Mouse (Mus musculus) layer of hippocampus, adult 9-10 months (tissue): ENCODE results near the gene Aftph.

Source experiments
- DNase-seq: peaks from one replicate; pipeline ENCODE4 v3.0.0; 2022; ENCODE audit warnings: low spot score

The Aftph gene

DNA sequence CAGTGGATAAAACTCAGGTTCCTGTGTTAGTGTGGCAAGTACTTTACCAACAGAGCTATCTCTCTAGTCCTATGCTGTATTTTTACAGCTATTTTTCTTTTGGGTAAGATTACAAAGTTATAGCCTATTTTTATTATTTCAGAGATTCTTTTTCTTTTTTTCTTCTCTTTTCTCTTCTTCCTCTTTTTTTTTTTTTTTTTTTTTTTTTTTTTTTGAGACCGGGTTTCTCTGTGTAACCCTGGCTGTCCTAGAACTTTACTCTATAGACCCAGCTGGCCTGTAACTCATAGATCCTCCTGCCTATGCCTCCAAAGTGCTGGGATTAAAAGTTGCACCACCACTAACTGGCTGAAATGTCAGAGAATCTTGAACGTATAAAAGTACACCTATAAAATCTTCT lies 13.3 kb downstream of the Aftph start:
- DNase-seq = no peak

GRCm38 (mm10) chr11:20723572-20723971 lies 17.8 kb downstream of the Aftph start:
- DNase-seq = no peak

- no peak for DNase-seq
Observed at GRCm38 (mm10) chr11:20712068-20712671, 29.2 kb downstream of the Aftph start.

DNA sequence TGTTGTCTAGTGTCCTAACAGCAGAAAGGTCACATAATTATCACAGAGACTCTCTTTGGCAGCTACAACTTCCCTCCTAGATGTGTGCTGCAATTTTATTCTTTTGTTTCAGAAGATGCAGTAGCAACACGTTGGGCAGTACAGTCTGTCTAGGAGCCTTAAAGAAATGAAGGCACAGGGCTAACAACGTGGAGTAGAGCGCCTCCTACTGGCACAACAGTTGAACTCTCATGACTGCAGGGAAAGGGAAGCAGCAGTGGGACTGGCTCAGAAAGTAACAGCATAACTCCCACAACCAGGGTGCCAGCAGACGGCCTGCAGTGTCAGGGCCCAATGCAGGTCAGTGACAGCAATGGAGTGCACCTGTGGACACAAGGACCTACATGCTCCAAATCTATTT lies 50.4 kb downstream of the Aftph start:
- peak; percentile 25 for DNase-seq

DNA sequence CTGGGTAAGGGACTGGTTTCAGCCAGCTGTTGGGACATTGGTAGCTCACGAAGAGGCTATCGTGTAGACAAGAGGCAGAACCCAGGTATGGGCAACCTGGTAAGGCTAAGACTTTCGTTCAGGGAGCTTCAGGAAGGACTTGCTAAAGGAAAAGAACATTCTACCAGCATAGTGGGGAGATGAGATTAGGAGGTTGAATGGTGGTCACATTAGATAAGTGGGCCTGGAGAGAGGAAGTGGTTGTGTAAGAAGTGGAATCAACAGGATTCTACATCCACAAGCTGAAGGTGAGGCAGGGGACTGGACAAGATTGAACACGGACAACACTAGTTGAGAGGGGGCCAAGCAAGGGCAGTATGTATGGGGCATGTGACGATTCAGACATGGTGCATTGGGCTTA lies 59.7 kb downstream of the Aftph start:
- DNase-seq = no peak

- no peak for DNase-seq
Observed at GRCm38 (mm10) chr11:20680781-20681180, 60.6 kb downstream of the Aftph start.

DNA sequence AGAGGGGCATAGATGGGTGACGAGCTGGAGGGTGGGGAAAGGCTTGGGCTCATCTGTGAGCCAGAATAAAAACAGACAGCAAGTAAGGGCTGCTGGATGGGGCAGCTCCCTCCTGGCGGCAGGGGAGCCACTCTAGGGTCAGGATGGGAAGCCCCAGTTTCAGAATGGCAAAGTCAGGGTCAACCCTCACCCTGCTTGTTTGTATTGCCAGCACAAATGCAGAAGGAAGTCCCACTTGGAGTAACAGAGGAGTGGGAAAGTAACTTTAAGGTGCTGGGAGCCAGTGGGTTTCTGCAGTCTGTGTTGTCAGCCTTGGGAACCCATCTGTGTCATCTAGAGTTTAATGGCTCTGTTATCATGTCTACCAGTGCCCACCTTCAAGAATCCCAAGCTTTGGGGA lies 62.0 kb downstream of the Aftph start:
- no peak for DNase-seq

DNA sequence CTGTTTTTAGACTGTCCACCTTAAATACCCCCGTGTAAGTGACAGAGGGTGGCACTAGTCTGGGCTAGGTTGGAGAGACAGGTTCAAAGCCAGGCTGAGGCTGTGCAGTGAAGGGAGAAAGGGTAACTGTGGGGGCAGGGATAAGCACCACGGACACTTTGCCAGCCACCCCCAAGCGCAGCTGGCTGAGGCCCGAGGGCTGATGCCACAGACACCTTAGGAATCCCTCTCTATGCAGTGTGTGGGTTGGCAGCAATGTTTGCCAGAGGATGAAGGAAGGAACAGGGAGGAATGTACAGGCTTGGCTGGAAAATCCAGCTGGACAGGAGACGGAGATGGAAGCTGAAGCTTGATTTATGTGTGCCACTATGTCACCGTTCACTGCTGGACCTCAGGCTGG lies 68.9 kb downstream of the Aftph start:
- no peak for DNase-seq

DNA sequence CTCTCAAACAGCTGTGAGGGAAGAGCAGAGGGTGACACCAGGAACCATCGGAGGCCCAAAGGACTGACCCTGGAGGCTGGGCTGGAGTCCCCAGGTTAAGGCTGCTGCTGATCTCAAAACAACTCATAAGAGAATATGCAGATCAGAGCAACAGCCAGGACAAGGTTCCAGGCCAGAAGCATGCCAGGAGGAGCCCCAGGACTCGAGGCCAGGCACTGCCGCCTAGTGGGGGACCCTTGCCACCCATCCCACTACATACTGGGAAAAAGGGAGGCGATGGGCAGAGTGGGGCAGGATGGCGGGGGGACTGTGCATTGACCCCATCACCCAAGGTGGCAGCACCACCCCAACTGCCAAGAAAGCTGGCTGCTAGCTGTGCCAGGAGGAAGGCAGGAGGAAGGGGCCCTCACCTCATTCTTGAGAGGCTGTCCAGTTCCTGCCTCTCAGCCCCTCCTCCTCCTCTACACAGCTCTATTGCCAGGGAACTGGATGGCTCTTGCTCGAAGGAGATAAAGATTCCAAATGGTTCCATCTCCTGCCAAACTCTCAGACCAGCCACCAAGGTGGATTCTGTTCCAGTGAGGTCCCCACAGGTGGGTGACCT lies 69.5 kb downstream of the Aftph start:
- no peak for DNase-seq

GRCm38 (mm10) chr11:20664878-20665277 lies 76.5 kb downstream of the Aftph start:
- DNase-seq = no peak

DNA sequence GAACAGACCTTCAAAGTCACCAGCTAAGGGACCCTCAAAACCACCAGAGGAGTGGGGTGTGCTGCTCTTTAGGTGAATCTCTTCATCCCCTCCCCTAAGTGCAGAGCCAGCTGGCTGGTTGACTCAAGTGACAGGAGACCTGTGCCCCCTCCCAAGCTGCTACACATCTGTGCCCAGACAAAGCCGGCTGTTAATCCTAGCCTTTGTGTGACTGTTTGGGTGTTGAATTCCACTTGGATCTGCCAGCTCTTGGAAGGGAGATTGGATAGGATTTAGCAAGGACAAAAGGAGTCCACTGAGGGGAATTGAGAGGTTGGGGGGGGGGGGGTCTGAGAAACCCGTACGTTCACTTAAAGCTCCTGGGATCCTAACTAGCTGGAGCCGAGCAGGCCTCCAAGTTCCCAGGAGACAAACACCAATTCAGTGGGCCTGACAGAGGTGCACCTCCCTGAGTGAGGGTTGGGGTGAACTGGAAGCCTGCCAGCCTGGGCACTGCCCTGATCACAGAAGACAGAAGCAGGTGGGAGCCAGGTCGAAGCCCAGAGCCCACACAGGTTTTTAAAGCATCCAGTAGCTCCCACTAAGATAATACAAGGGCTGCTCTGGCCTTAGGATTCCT lies 77.7 kb downstream of the Aftph start:
- no peak for DNase-seq

DNA sequence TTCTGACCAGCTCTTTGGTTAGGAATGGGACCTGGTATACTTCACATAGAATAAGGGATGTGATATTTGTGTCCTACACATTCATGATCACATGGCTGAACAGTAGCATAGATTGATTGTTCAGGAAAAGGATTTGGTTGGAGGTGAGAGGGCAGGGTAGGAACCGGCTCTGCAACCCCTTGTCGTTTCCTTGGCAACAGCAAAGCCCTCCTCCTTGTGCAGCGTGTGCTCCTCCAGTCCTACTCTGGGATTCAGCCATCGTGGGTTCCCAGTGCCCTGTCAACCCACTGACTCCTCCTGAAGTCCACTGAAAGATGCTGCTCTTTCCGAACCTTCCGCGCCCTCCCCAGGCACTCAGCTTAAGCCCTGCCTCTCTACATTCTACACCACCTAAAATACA lies 78.6 kb downstream of the Aftph start:
- DNase-seq = no peak

DNA sequence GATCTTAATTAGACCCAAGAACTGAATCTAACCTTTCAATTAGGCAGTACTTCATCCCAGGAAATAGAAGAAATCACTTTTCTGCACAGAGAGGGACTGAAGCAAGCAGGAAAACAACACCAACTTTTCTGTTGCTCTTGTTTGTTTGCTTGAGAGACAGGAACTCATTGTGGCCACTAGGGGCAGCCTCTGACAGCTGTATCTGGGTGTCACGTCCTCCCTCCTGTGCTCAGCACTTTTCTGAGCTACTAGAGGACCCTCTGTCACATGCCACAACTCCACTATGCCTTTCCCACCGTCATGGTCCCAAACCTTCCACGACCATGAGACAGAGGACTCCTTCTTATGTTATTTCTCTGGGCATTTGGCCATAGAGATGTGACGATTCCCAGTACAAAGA lies 79.7 kb downstream of the Aftph start:
- DNase-seq = no peak

- no peak for DNase-seq
Observed at GRCm38 (mm10) chr11:20660111-20661097, 81.0 kb downstream of the Aftph start.

DNA sequence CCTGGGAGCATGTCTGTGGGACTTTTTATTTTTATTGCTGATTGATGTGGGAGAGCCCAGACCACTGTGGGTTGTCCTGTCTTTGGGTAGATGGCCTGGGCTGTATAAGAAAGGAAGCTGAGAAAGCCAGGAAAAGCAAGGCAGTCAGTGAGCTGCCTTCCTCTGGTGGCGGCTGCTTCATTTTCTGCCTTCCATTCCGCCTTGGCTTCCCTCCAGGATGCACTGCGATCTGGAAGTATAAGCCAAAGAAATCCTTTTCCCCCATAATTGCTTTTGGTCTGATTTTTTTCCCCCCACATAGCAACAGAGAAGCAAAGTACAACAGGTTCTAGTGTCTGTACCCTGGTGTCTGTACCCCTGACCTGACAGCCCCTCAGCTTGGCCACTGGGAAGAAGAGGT lies 82.3 kb downstream of the Aftph start:
- no peak for DNase-seq

GRCm38 (mm10) chr11:20656711-20657057 lies 84.7 kb downstream of the Aftph start:
- no peak for DNase-seq

GRCm38 (mm10) chr11:20655795-20656710 lies 85.3 kb downstream of the Aftph start:
- no peak for DNase-seq

DNA sequence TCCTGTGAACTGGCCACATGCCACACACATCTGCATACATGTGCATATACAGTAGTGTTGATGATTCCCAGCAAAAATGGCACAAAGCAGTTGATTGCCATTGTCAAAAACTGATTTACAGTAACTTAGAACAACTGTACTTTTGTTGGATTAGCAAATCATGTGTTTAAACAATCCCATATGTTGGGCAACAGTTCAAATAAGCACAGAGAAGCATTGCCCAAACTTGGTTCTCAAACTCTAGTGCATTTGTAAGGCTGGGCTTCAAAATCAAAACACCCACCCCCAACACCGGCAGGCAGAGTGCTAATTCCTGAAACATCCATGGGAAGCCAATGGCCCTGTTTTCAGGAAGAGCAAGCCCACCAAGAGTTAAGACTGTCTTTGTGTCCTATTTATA lies 90.2 kb downstream of the Aftph start:
- no peak for DNase-seq

- no peak for DNase-seq
Observed at GRCm38 (mm10) chr11:20650006-20650639, 91.3 kb downstream of the Aftph start.

DNA sequence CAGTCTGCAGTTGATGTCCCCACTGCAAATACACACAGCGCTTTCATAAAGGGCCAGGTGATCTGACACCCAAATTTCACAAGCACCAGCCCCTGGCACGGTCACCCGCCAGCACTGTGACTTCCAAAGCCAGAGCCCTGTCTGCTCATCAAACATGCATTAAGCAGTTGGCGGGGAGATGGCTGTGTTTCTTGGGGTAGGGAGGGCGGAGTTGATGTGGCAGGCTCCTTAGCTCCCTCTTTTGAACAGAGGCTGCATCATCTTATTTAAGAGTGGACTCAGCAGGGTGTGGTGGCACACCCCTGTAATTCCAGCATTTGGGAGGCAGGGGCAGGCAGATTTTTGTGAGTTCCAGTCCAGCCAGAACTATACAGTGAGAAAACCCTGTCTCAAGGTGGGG lies 91.9 kb downstream of the Aftph start:
- no peak for DNase-seq
